Mouse (Mus musculus) embryo, embryonic 9.5 days (tissue): ENCODE results near the gene Ppef1.
A peak's percentile ranks its signal among the peaks of the same experiment; 100 is the strongest.
"Not testable (repeated sequence)": the region's sequence is repeated elsewhere in the genome, so short reads cannot be mapped to it uniquely, and the experiment has no call there.

Experiments used
- DNase-seq: peaks from one replicate; pipeline ENCODE4 v3.0.0-alpha.2; 2017; ENCODE audit errors: extremely low spot score

Ppef1 gene

DNA sequence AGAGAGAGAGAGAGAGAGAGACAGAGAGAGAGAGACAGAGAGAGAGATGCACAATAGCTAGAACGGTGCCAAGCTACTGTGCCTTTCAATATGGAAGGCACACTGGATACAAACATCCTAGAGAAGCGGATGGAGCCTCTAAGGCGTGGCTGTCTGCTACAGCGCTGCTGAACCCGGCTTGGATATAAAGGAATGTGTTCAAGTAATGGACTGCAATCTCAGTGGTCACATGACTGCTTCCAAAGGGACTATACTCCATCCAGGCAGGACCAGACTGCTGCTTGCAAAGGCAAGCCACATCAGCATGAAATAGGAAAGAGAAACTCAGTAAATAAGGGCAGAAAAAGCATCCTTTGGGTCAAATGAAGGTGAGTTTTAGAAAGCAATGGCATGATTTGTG, at the start of gene Ppef1:
Gene Ppef1 (minus strand): TSS at position 116 of the 400 bp plus-strand sequence.
- no peak for DNase-seq

- DNase-seq = no peak
Observed at GRCm38 (mm10) chrX:160782276-160782675, 46.7 kb upstream of the Ppef1 start.

GRCm38 (mm10) chrX:160773033-160773432, 37.5 kb upstream of the Ppef1 start:
- no peak for DNase-seq

DNA sequence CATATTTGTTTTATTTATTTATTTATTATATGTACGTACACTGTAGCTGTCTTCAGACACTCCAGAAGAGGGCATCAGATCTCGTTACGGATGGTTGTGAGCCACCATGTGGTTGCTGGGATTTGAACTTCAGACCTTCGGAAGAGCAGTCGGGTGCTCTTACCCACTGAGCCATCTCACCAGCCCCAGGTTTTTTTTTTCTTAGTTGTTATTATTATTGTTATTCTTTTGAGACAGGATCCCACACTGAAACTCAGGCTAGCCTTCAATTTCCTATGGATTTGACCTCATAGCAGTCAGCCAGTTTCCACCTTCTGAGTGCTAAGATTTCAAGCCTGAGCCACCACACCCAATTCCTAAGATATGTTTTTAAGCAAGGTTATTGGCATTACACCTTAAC, 34.1 kb upstream of the Ppef1 start:
- not testable (repeated sequence) for DNase-seq

DNA sequence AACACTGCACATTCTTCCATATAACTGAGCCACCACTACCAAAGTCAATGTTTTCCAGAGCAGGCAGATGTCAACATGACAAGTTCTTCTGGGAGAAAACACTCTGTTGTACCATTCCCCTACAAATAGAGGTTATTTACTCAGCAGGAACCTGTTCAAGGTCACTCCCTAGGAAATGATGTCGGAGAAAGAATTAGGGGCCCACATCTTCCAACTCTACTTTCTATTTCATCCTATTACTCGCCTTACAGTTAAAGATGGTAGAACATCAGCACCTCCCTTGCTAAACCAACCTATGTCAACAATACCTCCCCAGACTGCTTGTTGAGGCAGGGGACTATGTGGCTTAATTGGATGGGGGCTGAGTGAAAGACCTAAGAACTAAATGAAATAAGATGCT, 32.1 kb upstream of the Ppef1 start, which contains the start of gene Rs1:
Gene Rs1 (plus strand): TSS at position 301 of the 400 bp plus-strand sequence.
- DNase-seq = no peak

DNA sequence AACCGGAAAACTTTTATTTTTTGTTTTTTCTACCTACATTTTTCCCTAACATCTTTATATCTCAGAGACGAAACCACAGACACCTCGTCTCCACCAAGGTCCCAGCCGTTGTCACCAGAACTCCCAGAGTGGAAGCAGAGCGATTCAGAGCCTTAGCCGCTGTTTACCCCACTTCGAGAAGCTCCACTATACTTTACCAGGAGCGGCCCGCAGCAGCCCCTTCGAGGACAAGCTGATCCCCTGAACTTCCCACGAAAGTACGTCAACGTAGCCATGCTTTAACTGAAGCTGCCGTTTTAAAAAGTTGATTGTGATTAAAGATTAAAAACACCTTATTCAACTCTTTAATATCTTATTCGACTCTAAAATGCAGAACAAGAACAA, 30.7 kb upstream of the Ppef1 start:
- no peak for DNase-seq

- DNase-seq = peak; percentile 85
Observed at GRCm38 (mm10) chrX:160765389-160766232, 30.0 kb upstream of the Ppef1 start.

GRCm38 (mm10) chrX:160750808-160751207, 15.2 kb upstream of the Ppef1 start:
- DNase-seq = no peak

GRCm38 (mm10) chrX:160748653-160749052, 13.1 kb upstream of the Ppef1 start:
- DNase-seq = no peak

DNA sequence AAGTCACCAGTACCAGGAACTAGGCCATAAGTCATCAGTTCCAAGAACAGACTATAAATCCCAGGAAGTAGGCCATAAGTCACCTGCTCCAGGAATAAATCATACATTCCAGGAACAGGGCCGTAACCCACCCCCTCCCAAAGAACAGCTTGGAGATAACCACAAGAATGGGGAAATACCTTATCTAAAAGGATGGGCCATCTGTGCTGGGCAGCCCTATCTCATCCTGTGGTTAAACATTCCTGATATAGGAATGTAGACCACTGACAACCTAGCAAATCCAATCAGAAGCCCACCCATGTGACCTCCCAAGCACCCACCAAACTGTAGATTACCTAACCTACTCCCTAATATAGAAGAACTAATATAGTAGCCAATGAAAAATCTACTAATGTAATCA, 9.8 kb upstream of the Ppef1 start:
- no peak for DNase-seq

DNA sequence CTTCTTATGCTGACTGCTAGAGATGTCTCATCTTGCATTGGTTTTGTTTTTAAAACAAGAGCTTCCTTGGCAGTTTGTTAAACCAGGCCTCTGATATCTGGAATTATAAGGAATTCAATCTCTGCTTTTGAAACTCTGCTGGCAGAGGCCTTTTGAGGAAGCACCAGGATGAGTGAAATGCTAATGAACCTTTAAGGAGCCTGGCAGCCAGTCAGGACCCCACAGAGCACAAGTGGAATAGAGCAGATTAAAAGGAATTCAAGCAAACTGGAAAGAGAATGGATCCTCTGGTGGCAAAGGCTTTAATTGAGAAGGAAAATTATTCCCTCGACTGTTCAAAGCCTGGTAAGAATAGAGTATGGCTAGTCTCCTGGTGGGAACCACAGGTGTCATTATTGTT, 36.4 kb downstream of the Ppef1 start:
- DNase-seq = no peak

GRCm38 (mm10) chrX:160691559-160691958, 44.0 kb downstream of the Ppef1 start:
- no peak for DNase-seq

- no peak for DNase-seq
Observed at GRCm38 (mm10) chrX:160690094-160690493, 45.5 kb downstream of the Ppef1 start.

GRCm38 (mm10) chrX:160669992-160670391, 65.6 kb downstream of the Ppef1 start:
- DNase-seq = no peak

- DNase-seq = peak; percentile 5
Observed at GRCm38 (mm10) chrX:160610882-160611644, 124.5 kb downstream of the Ppef1 start.

DNA sequence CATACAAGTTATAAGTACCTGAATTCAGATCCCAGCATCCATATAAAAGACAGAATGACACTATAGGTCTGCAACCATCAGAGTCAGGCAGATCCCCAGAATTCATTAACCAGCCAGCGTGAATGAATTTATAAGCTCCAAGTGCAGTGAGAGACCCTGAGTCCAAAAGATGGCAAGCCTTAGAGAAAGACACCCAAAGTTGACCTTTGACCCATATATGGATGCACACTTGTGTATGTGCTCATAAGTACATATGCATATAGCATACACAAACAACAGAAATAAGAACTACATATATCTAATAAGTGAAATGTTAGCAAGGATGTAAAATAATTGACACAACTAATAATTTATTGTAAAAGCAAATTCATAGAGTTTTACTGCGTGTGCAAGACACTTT, 125.1 kb downstream of the Ppef1 start:
- no peak for DNase-seq

GRCm38 (mm10) chrX:160609849-160610248, 125.7 kb downstream of the Ppef1 start:
- peak; percentile 35 for DNase-seq

GRCm38 (mm10) chrX:160603981-160604541, 131.5 kb downstream of the Ppef1 start:
- DNase-seq = no peak

GRCm38 (mm10) chrX:160603316-160603715, 132.2 kb downstream of the Ppef1 start:
- no peak for DNase-seq

- DNase-seq = no peak
Observed at GRCm38 (mm10) chrX:160602770-160603169, 132.8 kb downstream of the Ppef1 start.

DNA sequence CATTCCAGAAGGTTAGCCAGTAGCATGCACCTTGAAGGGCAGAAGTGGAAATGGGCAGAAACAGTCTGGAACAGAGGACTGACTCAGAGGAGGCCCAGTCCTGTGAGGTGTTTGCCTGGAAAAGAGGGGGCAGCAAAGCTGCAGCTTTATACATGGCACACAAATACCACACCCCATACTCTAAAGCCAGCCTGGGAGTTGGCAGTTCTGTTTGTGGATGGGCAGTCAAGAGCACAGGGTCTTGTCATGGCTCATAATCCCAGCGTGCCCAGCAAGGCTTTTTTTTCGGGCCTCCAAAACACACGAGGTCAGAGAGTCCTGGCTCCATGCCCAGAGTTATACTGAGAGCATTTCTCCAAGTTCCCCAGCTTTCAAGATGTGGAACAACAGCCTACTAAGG, 134.5 kb downstream of the Ppef1 start:
- no peak for DNase-seq
